Mouse (Mus musculus): ENCODE measurements around the gene Cct5. TPM values are rescaled to one million over a fixed set of nuclear protein-coding genes. Genes with fewer than 3 reads are reported as not detected.

Cct5 gene
- total and polyA plus RNA-seq, 3 experiments: 858 to 1,445 (median 883) TPM

DNA sequence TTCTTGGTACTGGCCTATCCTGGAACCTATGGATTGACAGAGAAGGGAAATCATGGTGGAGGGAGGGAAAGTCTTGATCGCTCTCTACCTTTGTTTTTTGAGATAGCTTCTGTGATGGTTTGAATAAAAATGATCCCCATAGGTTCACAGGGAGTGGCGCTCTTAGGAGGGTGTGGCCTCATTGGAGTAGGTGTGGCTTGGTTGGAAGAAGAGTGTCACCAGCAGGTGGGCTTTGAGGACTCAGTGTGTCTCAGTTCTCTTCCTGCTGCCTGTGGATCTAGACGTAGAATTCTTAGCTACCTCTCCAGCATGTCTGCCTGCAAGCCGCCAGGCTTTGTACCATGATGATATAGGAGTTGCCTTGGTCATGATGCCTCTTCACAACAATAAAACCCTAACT is 39.6 kb downstream of the Cct5 start:
- no peaks in the 10 kb centered on the region for H3K36me3 ChIP-seq (replicated peaks in 1 of 2; ENCODE audit: control insufficient read depth in 1 of 2, insufficient read depth in 1 of 2, low read length in 1 of 2)
- peaks cover 3% of the 10 kb centered on the region for H3K9me3 ChIP-seq (replicated peaks; ENCODE audit: low read length)
- no peak overlapping the region for H3K27ac ChIP-seq (ENCODE audit: insufficient read depth, low read depth)
- in situ Hi-C loops (cut with MboI; ENCODE audit: low pct_ligation_motif_present, low pct_unique_long_range_greater_than_20kb, low sequenced_read_pairs): no loop called here
- no peak overlapping the region for H3K9ac ChIP-seq (ENCODE audit: insufficient read depth, low read depth)
- dilution Hi-C loops (cut with MboI; ENCODE audit: extremely low pct_ligation_motif_present, extremely low pct_unique_long_range_greater_than_20kb, low sequenced_read_pairs): no loop called here
- DNase-seq (ENCODE audit: extremely low read depth): no peak
- H3K4me3 ChIP-seq (replicated peaks in 1 of 3; ENCODE audit: low read depth in 2 of 3, low read length in 2 of 3, poor library complexity in 1 of 3): no peak overlapping the region
- TF ChIP-seq NRF1 (IDR thresholded peaks at IDR 0.05; ENCODE audit: low read depth, low read length) (no peak), POLR2AphosphoS2 (IDR thresholded peaks at IDR 0.05; ENCODE audit: low read depth, low read length) (no peak), ZC3H11A (IDR thresholded peaks at IDR 0.05; ENCODE audit: low read depth, low read length) (no peak), SMC3 (IDR thresholded peaks at IDR 0.05; ENCODE audit: low read depth, low read length) (no peak), BHLHE40 (IDR thresholded peaks at IDR 0.05; ENCODE audit: low read depth, low read length) (no peak), UBTF (IDR thresholded peaks at IDR 0.05; ENCODE audit: low read depth, low read length) (no peak), ZNF384 (IDR thresholded peaks at IDR 0.05; ENCODE audit: low read depth, low read length) (no peak), ETS1 (conservative IDR thresholded peaks at IDR 0.05; ENCODE audit: low read depth, low read length) (no peak), KAT2A (IDR thresholded peaks at IDR 0.05; ENCODE audit: insufficient replicate concordance, low read length) (no peak), EP300 (IDR thresholded peaks at IDR 0.05; ENCODE audit: low read length) (no peak), ZMIZ1 (IDR thresholded peaks at IDR 0.05; ENCODE audit: low read depth, low read length) (no peak), CHD1 (IDR thresholded peaks at IDR 0.05; ENCODE audit: low read depth, low read length) (no peak), TBP (conservative IDR thresholded peaks at IDR 0.05; ENCODE audit: low read depth, low read length) (no peak), MAZ (IDR thresholded peaks at IDR 0.05; ENCODE audit: low read depth, low read length) (no peak), PAX5 (IDR thresholded peaks at IDR 0.05; ENCODE audit: low read length) (no peak), MAFK (IDR thresholded peaks at IDR 0.05; ENCODE audit: insufficient replicate concordance, low read length) (no peak), MYC (IDR thresholded peaks at IDR 0.05; ENCODE audit: low read depth, low read length) (no peak), NELFE (IDR thresholded peaks at IDR 0.05; ENCODE audit: low read depth, low read length) (no peak), USF2 (conservative IDR thresholded peaks at IDR 0.05; ENCODE audit: low read depth, low read length) (no peak), MXI1 (IDR thresholded peaks at IDR 0.05; ENCODE audit: low read depth, low read length) (no peak)
- no peaks in the 10 kb centered on the region for H3K4me1 ChIP-seq (ENCODE audit: control insufficient read depth in 1 of 2, insufficient read depth in 2 of 2)
- H3K27me3 ChIP-seq (replicated peaks): no peaks in the 10 kb centered on the region
- no peak overlapping the region for H3K4me2 ChIP-seq (ENCODE audit: insufficient read depth, low read depth, poor library complexity, severe bottlenecking)
- H3K79me2 ChIP-seq (replicated peaks; ENCODE audit: control insufficient read depth, extremely low read depth, insufficient read depth, poor library complexity, severe bottlenecking): no peaks in the 10 kb centered on the region

DNA sequence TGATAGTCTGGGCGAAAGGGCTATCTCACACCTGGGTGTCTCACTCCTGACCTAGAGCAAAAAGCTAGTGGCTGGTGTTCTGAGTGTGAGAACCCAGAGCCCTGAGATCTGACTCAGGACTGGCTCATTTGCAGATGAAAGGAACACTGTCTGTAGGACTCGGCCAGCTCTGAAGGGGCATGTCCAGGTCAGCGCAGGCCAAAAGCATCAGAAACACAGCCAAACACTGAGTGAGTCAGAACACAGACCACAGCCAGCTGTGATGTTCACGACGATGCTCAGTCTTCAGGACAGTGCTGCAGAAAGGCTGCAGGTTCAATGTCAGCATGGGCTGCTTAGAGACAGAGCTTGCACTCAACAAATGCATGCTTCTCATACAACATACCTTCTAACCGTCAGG is 40.2 kb downstream of the Cct5 start:
- Histone ChIP-seq H3K27ac (ENCODE audit: insufficient read depth, low read depth) (no peak overlapping the region), H3K4me2 (ENCODE audit: insufficient read depth, low read depth, poor library complexity, severe bottlenecking) (no peak overlapping the region), H3K27me3 (replicated peaks) (no peaks in the 10 kb centered on the region), H3K9ac (ENCODE audit: insufficient read depth, low read depth) (no peak overlapping the region), H3K36me3 (replicated peaks in 1 of 2; ENCODE audit: control insufficient read depth in 1 of 2, insufficient read depth in 1 of 2, low read length in 1 of 2) (no peaks in the 10 kb centered on the region), H3K4me1 (ENCODE audit: control insufficient read depth in 1 of 2, insufficient read depth in 2 of 2) (no peaks in the 10 kb centered on the region), H3K4me3 (replicated peaks in 1 of 3; ENCODE audit: low read depth in 2 of 3, low read length in 2 of 3, poor library complexity in 1 of 3) (no peak overlapping the region), H3K9me3 (replicated peaks; ENCODE audit: low read length) (peaks cover 3% of the 10 kb centered on the region), H3K79me2 (replicated peaks; ENCODE audit: control insufficient read depth, extremely low read depth, insufficient read depth, poor library complexity, severe bottlenecking) (no peaks in the 10 kb centered on the region)
- TF ChIP-seq MAZ (IDR thresholded peaks at IDR 0.05; ENCODE audit: low read depth, low read length) (no peak), MXI1 (IDR thresholded peaks at IDR 0.05; ENCODE audit: low read depth, low read length) (no peak), BHLHE40 (IDR thresholded peaks at IDR 0.05; ENCODE audit: low read depth, low read length) (no peak), IRF4 (IDR thresholded peaks at IDR 0.05; ENCODE audit: low read depth, low read length) (no peak), ZKSCAN1 (IDR thresholded peaks at IDR 0.05; ENCODE audit: borderline replicate concordance, low read depth, low read length) (no peak), UBTF (IDR thresholded peaks at IDR 0.05; ENCODE audit: low read depth, low read length) (no peak), RAD21 (IDR thresholded peaks at IDR 0.05; ENCODE audit: low read depth, low read length) (no peak), CHD2 (IDR thresholded peaks at IDR 0.05; ENCODE audit: low read length) (no peak)
- in situ Hi-C loops (cut with MboI; ENCODE audit: low pct_ligation_motif_present, low pct_unique_long_range_greater_than_20kb, low sequenced_read_pairs) (no loop called here), dilution Hi-C loops (cut with MboI; ENCODE audit: extremely low pct_ligation_motif_present, extremely low pct_unique_long_range_greater_than_20kb, low sequenced_read_pairs) (no loop called here)
- no peak for DNase-seq (ENCODE audit: extremely low read depth)

Measured in CH12.LX (cell line).